Mouse (Mus musculus) hematopoietic stem cell, adult 5-6 weeks (primary cell): ENCODE results near the gene Tdrd5. TPM values are rescaled to one million over a fixed set of nuclear protein-coding genes. Genes with fewer than 3 reads are reported as not detected.

Source experiments
- ATAC-seq, 2 experiments: fragments of 125-278 bp in 1 of 2; replicated peaks in 1 of 2; 2 replicates each; pipeline ENCODE4 v1.8.0; 2016 to 2017; ENCODE audit warnings: inconsistent platforms in 2 of 2, mild to moderate bottlenecking in 2 of 2, moderate number of reproducible peaks in 2 of 2, low read depth in 1 of 2, moderate TSS enrichment in 1 of 2; ENCODE audit not compliant: low FRiP score in 2 of 2, poor library complexity in 2 of 2, severe bottlenecking in 2 of 2, insufficient read depth in 1 of 2, low TSS enrichment in 1 of 2
- total RNA-seq: library from RNA; stranded (forward); fragments of 172-1452, 232-1000 nt; gene quantifications from 2 replicates; pipeline ENCODE4 v1.2.3, GENCODE M21; 2017

Gene Tdrd5
- total RNA-seq, 1 experiment from 2014 or later = not detected

- ATAC-seq = no peak
Observed at GRCm38 (mm10) chr1:156217941-156218340, 85.5 kb downstream of the Tdrd5 start.

- ATAC-seq = peak; percentile 53 to 55; a peak in 2 of 4 replicates
Observed at GRCm38 (mm10) chr1:156217393-156217792, 86.1 kb downstream of the Tdrd5 start.

GRCm38 (mm10) chr1:156216249-156216648, 87.2 kb downstream of the Tdrd5 start:
- no peak for ATAC-seq

GRCm38 (mm10) chr1:156214651-156215050, 88.8 kb downstream of the Tdrd5 start:
- ATAC-seq = no peak

GRCm38 (mm10) chr1:156212923-156213322, 90.5 kb downstream of the Tdrd5 start:
- no peak for ATAC-seq

- no peak for ATAC-seq
Observed at GRCm38 (mm10) chr1:156211809-156212317, 91.6 kb downstream of the Tdrd5 start.

Other genes starting within 250 kb of the Tdrd5 start
- gene Fam163a, start 98.6 kb downstream of the Tdrd5 start, total RNA-seq = not detected in 2 replicates
- gene Nphs2, start 7.1 kb upstream of the Tdrd5 start, total RNA-seq = 0.81 TPM in 1 of 2 replicates, not detected in the other
- 2,981 and 3,597 TPM in 2 replicates for gene Gm2000, start 62.4 kb upstream of the Tdrd5 start, total RNA-seq
- gene Axdnd1, start 117.5 kb upstream of the Tdrd5 start, total RNA-seq = 1.8 TPM in 1 of 2 replicates, not detected in the other
- gene Soat1, start 170.7 kb upstream of the Tdrd5 start, total RNA-seq = 48.3 and 80.4 TPM in 2 replicates
- gene Gm10031, start 220.3 kb upstream of the Tdrd5 start, total RNA-seq = 15.2 and 20.0 TPM in 2 replicates